Mouse (Mus musculus) kidney, adult 2 months (tissue): ENCODE data around the gene Rnf144a.

Source experiments
- CTCF ChIP-seq: fragments of 200-500 bp; conservative IDR thresholded peaks from 2 replicates; pipeline ENCODE4 v1.5.1; 2011; ENCODE audit warnings: low read depth, mild to moderate bottlenecking, control low read depth, low read length, moderate library complexity, mixed read lengths; ENCODE audit not compliant: insufficient read depth, insufficient read length
- POLR2A ChIP-seq: fragments of 200-500 bp; IDR thresholded peaks from one replicate; pipeline ENCODE4 v1.6.1; 2011; ENCODE audit warnings: low read depth, low read length, control low read depth

DNA sequence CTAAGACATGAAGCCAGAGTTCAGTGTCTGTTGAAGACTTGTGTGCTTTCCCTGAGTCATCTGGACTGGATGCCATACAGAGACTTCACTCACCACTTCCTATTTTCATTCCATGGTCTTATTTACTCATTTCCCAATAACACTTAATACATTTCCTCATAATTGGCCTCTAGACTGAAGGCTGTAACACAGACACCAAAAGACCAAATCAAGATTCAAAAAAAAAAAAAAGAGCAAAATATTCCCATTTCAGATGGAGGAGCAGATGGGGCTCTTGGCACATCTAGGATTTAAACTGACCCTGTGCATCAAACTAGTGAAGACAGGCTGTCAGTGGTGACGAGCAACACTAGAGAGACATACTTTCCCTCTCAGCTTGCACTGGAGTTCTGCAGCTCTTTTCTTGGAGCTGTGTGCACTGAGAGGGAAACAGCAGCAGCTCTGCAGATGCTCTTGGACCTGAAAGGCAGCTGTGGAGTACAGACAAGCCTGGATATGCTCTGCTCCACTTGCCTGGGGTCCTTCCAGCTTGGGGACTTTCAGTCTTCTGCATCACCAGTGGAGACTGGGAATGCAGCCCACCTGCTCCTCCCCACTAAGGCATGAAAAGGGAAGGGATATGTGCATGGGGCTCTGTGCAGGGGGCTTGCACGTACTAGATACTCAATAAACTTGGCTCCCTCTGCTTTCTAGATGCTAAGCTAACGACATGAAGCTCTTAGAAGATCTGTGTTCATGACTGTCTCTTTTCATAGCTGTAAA is 134.2 kb downstream of the Rnf144a start:
- no peak for TF ChIP-seq POLR2A
- TF ChIP-seq CTCF, result no peak
